Mouse (Mus musculus): ENCODE data around the gene Fcer1g. TPM values are rescaled to one million over a fixed set of nuclear protein-coding genes. Genes with fewer than 3 reads are reported as not detected.
"Not testable (repeated sequence)": the region's sequence is repeated elsewhere in the genome, so short reads cannot be mapped to it uniquely, and the experiment has no call there.

The Fcer1g gene
- polyA plus RNA-seq, 1 experiment from 2014 or later = 24.3 TPM

GRCm38 (mm10) chr1:171248386-171249226, 14.4 kb upstream of the Fcer1g start:
- Histone ChIP-seq H3K27me3 (replicated peaks) (no peaks in the 10 kb centered on the region), H3K4me3 (no peak overlapping the region), H3K36me3 (peaks cover 16% of the 10 kb centered on the region), H3K9ac (no peak overlapping the region), H3K27ac (no peak overlapping the region), H3K4me2 (replicated peaks) (peak overlapping the region; percentile 18), H3K9me3 (no peaks in the 10 kb centered on the region), H3K4me1 (peaks cover 54% of the 10 kb centered on the region)
- ATAC-seq (ENCODE audit: low FRiP score, low read depth) = no peak
- 49% methylated on average over 3 of the region's 3 CpGs for WGBS

- WGBS = 24% methylated on average over 4 of the region's 4 CpGs
- H3K9me3 ChIP-seq = no peaks in the 10 kb centered on the region
- H3K4me3 ChIP-seq = no peak overlapping the region; the same call in 1 of the 2 replicates
- ATAC-seq (ENCODE audit: low FRiP score, low read depth) = no peak
- peaks cover 22% of the 10 kb centered on the region for H3K36me3 ChIP-seq
- peaks cover 54% of the 10 kb centered on the region for H3K4me1 ChIP-seq
- peak overlapping the region; percentile 42; the same call in 1 of the 2 replicates for H3K27ac ChIP-seq
- 0 out of 2 replicates have a peak overlapping the region, but pooled peaks have one; percentile 1 for H3K9ac ChIP-seq
- no peaks in the 10 kb centered on the region for H3K27me3 ChIP-seq (replicated peaks)
- peak overlapping the region; percentile 79 for H3K4me2 ChIP-seq (replicated peaks)
Observed at GRCm38 (mm10) chr1:171247916-171248315, 13.8 kb upstream of the Fcer1g start.

- WGBS = 11% methylated on average over 13 of the region's 13 CpGs
- no peaks in the 10 kb centered on the region for H3K9me3 ChIP-seq
- ATAC-seq (ENCODE audit: low FRiP score, low read depth) = peak; percentile 17; the same call in 1 of the 2 replicates
Observed at GRCm38 (mm10) chr1:171247453-171247841, 13.3 kb upstream of the Fcer1g start.

GRCm38 (mm10) chr1:171246709-171247452, 12.7 kb upstream of the Fcer1g start:
- H3K4me3 ChIP-seq = peak overlapping the region; percentile 68
- peak overlapping the region; percentile 79 for H3K4me2 ChIP-seq (replicated peaks)
- no peaks in the 10 kb centered on the region for H3K9me3 ChIP-seq
- WGBS = under 1% methylated on average over 41 of the region's 41 CpGs
- peak overlapping the region; percentile 75 for H3K9ac ChIP-seq
- H3K4me1 ChIP-seq = peaks cover 49% of the 10 kb centered on the region
- H3K27ac ChIP-seq = peak overlapping the region; percentile 42; the same call in 1 of the 2 replicates
- peak; percentile 92 for ATAC-seq (ENCODE audit: low FRiP score, low read depth)
- peaks cover 31% of the 10 kb centered on the region for H3K36me3 ChIP-seq
- H3K27me3 ChIP-seq (replicated peaks) = no peaks in the 10 kb centered on the region

More at GRCm38 (mm10) chr1:171247453-171247841, 13.3 kb upstream of the Fcer1g start:
- Histone ChIP-seq H3K9ac (0 out of 2 replicates have a peak overlapping the region, but pooled peaks have one; percentile 1), H3K4me3 (peak overlapping the region; percentile 18), H3K27me3 (replicated peaks) (no peaks in the 10 kb centered on the region), H3K4me2 (replicated peaks) (peak overlapping the region; percentile 79), H3K4me1 (peaks cover 54% of the 10 kb centered on the region), H3K36me3 (peaks cover 27% of the 10 kb centered on the region), H3K27ac (peak overlapping the region; percentile 42; the same call in 1 of the 2 replicates)

GRCm38 (mm10) chr1:171245353-171245752, 11.2 kb upstream of the Fcer1g start:
- H3K9me3 ChIP-seq = no peaks in the 10 kb centered on the region
- H3K27me3 ChIP-seq (replicated peaks) = no peaks in the 10 kb centered on the region
- no peak for ATAC-seq (ENCODE audit: low FRiP score, low read depth)
- peaks cover 34% of the 10 kb centered on the region for H3K4me1 ChIP-seq
- H3K4me2 ChIP-seq (replicated peaks) = peak overlapping the region; percentile 79; the same call in 1 of the 2 replicates
- no peak overlapping the region for H3K4me3 ChIP-seq
- peaks cover 46% of the 10 kb centered on the region for H3K36me3 ChIP-seq
- 91% methylated on average over 8 of the region's 8 CpGs for WGBS
- no peak overlapping the region for H3K27ac ChIP-seq
- no peak overlapping the region for H3K9ac ChIP-seq

GRCm38 (mm10) chr1:171241952-171242351, 7.8 kb upstream of the Fcer1g start:
- H3K4me2 ChIP-seq (replicated peaks); H3K27me3 ChIP-seq (replicated peaks); H3K27ac ChIP-seq; H3K9me3 ChIP-seq; ATAC-seq (ENCODE audit: low FRiP score, low read depth); H3K9ac ChIP-seq; H3K4me3 ChIP-seq: not testable (repeated sequence)
- WGBS = 86% methylated on average over 12 of the region's 12 CpGs
- H3K4me1 ChIP-seq = peaks cover 10% of the 10 kb centered on the region
- H3K36me3 ChIP-seq = peaks cover 77% of the 10 kb centered on the region

GRCm38 (mm10) chr1:171240911-171241310, 6.7 kb upstream of the Fcer1g start:
- H3K4me3 ChIP-seq = no peak overlapping the region
- H3K36me3 ChIP-seq = peaks cover 87% of the 10 kb centered on the region
- no peak overlapping the region for H3K27ac ChIP-seq
- H3K4me2 ChIP-seq (replicated peaks) = no peak overlapping the region
- no peak for ATAC-seq (ENCODE audit: low FRiP score, low read depth)
- 91% methylated on average over 10 of the region's 10 CpGs for WGBS
- H3K4me1 ChIP-seq = peaks cover 5% of the 10 kb centered on the region
- no peaks in the 10 kb centered on the region for H3K9me3 ChIP-seq
- no peak overlapping the region for H3K9ac ChIP-seq
- no peaks in the 10 kb centered on the region for H3K27me3 ChIP-seq (replicated peaks)

GRCm38 (mm10) chr1:171239992-171240744, 6.0 kb upstream of the Fcer1g start:
- no peak overlapping the region for H3K9ac ChIP-seq
- no peak overlapping the region for H3K4me3 ChIP-seq
- WGBS = 85% methylated on average over 15 of the region's 15 CpGs
- no peaks in the 10 kb centered on the region for H3K27me3 ChIP-seq (replicated peaks)
- no peak overlapping the region for H3K27ac ChIP-seq
- no peak overlapping the region for H3K4me2 ChIP-seq (replicated peaks)
- no peaks in the 10 kb centered on the region for H3K4me1 ChIP-seq
- no peaks in the 10 kb centered on the region for H3K9me3 ChIP-seq
- peaks cover 88% of the 10 kb centered on the region for H3K36me3 ChIP-seq
- no peak for ATAC-seq (ENCODE audit: low FRiP score, low read depth)

- no peaks in the 10 kb centered on the region for H3K27me3 ChIP-seq (replicated peaks)
- no peaks in the 10 kb centered on the region for H3K9me3 ChIP-seq
- no peak overlapping the region for H3K4me3 ChIP-seq
- ATAC-seq (ENCODE audit: low FRiP score, low read depth) = 0 out of 2 replicates have a peak, but pooled peaks have one; percentile 19
- peaks cover 93% of the 10 kb centered on the region for H3K36me3 ChIP-seq
- no peak overlapping the region for H3K27ac ChIP-seq
- no peak overlapping the region for H3K4me2 ChIP-seq (replicated peaks)
- no peak overlapping the region for H3K9ac ChIP-seq
- no peaks in the 10 kb centered on the region for H3K4me1 ChIP-seq
- WGBS = 76% methylated on average over 14 of the region's 14 CpGs
Observed at GRCm38 (mm10) chr1:171238463-171238862, 4.3 kb upstream of the Fcer1g start.

- Histone ChIP-seq H3K36me3 (peaks cover 88% of the 10 kb centered on the region), H3K27ac (no peak overlapping the region), H3K9me3 (no peaks in the 10 kb centered on the region), H3K27me3 (replicated peaks) (no peaks in the 10 kb centered on the region), H3K4me2 (replicated peaks) (no peak overlapping the region), H3K4me1 (no peaks in the 10 kb centered on the region), H3K9ac (no peak overlapping the region), H3K4me3 (no peak overlapping the region)
- no peak for ATAC-seq (ENCODE audit: low FRiP score, low read depth)
- WGBS = 95% methylated on average over 6 of the region's 6 CpGs
Observed at GRCm38 (mm10) chr1:171237438-171237837, 3.3 kb upstream of the Fcer1g start.

GRCm38 (mm10) chr1:171235791-171236190, 1.6 kb upstream of the Fcer1g start:
- Histone ChIP-seq H3K4me3 (no peak overlapping the region), H3K9me3 (no peaks in the 10 kb centered on the region), H3K9ac (no peak overlapping the region), H3K27me3 (replicated peaks) (no peaks in the 10 kb centered on the region), H3K4me2 (replicated peaks) (no peak overlapping the region), H3K36me3 (peaks cover 73% of the 10 kb centered on the region), H3K4me1 (no peaks in the 10 kb centered on the region), H3K27ac (no peak overlapping the region)
- WGBS = 92% methylated on average over 4 of the region's 4 CpGs
- ATAC-seq (ENCODE audit: low FRiP score, low read depth) = no peak
